Mouse (Mus musculus) bone marrow, adult 2 months (tissue): ENCODE data around the gene Flvcr2.

Experiments used
- CTCF ChIP-seq: fragments of 200-500 bp; IDR thresholded peaks from 2 replicates; pipeline ENCODE4 v1.5.1; 2011; ENCODE audit warnings: low read length, control low read depth; ENCODE audit not compliant: control insufficient read depth, insufficient read depth
- POLR2A ChIP-seq: fragments of 200-500 bp; IDR thresholded peaks from 2 replicates; pipeline ENCODE4 v1.6.1; 2011; ENCODE audit warnings: low read depth, mild to moderate bottlenecking, control low read depth, low read length, borderline replicate concordance; ENCODE audit not compliant: control insufficient read depth

DNA sequence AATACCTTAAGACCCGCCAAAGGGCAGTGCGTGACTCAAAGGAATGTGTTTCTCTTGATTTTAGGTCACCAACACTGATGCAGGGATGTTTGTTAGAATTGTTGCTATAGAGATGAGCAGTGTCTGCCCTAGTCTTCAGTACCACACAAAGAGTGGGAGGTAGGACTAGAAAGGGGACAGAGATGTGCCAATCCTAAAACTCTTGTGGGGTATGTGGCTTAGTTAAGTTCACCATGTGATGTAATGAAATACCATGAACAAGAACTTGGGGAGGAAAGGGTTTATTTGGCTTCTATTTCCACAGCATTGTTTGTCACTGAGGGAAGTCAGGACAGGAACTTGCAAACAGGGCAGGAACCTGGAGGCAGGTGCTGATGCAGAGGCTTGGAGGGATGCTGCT lies 33.8 kb upstream of the Flvcr2 start:
- TF ChIP-seq POLR2A (no peak), CTCF (no peak)
